Mouse (Mus musculus): Measurements from ENCODE around the gene Lin9. TPM values are rescaled to one million over a fixed set of nuclear protein-coding genes. Genes with fewer than 3 reads are reported as not detected.
"Not testable (repeated sequence)": the region's sequence is repeated elsewhere in the genome, so short reads cannot be mapped to it uniquely, and the experiment has no call there.

Lin9 gene
- polyA plus RNA-seq, 1 experiment, result 0.18 TPM

DNA sequence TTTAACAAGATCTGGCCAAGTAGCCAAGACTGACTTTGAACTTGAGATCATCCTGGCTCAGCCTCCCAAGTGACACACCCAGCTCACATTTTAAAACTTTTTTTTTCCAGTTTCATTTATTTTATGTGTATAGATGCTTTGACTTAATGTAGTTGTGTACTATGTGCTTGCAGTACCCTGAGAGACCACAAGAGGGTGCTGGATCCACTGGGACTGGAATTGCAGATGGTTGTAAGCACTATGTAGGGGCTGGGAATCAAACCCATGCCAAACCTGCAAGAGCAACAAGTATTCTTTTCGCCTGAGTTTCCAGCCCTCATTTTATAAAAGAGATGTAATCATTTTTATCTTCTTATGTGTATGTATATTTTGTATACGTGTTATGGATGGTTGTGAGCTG is 17.0 kb upstream of the Lin9 start:
- H3K4me1 ChIP-seq (ENCODE audit: control insufficient read depth), result no peaks in the 10 kb centered on the region
- H3K9me3 ChIP-seq (ENCODE audit: control insufficient read depth, low read length), result peaks cover 2% of the 10 kb centered on the region; the same call in 1 of the 2 replicates
- H3K4me3 ChIP-seq (replicated peaks), result no peak overlapping the region
- TF ChIP-seq TAL1 (IDR thresholded peaks at IDR 0.05; ENCODE audit: low read length) (no peak), GATA1 (IDR thresholded peaks at IDR 0.05; ENCODE audit: low read length) (no peak)
- no peaks in the 10 kb centered on the region for H3K36me3 ChIP-seq (ENCODE audit: control insufficient read depth)
- no peaks in the 10 kb centered on the region for H3K27me3 ChIP-seq (ENCODE audit: control insufficient read depth)

- peaks cover 2% of the 10 kb centered on the region; the same call in 1 of the 2 replicates for H3K9me3 ChIP-seq (ENCODE audit: control insufficient read depth, low read length)
- no peak overlapping the region for H3K4me3 ChIP-seq (replicated peaks)
- TF ChIP-seq GATA1 (IDR thresholded peaks at IDR 0.05; ENCODE audit: low read length) (no peak), TAL1 (IDR thresholded peaks at IDR 0.05; ENCODE audit: low read length) (no peak)
- no peaks in the 10 kb centered on the region for H3K27me3 ChIP-seq (ENCODE audit: control insufficient read depth)
- no peaks in the 10 kb centered on the region for H3K36me3 ChIP-seq (ENCODE audit: control insufficient read depth)
- H3K4me1 ChIP-seq (ENCODE audit: control insufficient read depth), result no peaks in the 10 kb centered on the region
These were observed 14.8 kb upstream of the Lin9 start for GRCm38 (mm10) chr1:180626141-180626540.

GRCm38 (mm10) chr1:180637796-180638195 is 3.2 kb upstream of the Lin9 start:
- not testable (repeated sequence) for H3K36me3 ChIP-seq (ENCODE audit: control insufficient read depth); H3K27me3 ChIP-seq (ENCODE audit: control insufficient read depth); H3K4me3 ChIP-seq (replicated peaks); H3K9me3 ChIP-seq (ENCODE audit: control insufficient read depth, low read length)
- H3K4me1 ChIP-seq (ENCODE audit: control insufficient read depth), result peaks cover 31% of the 10 kb centered on the region

GRCm38 (mm10) chr1:180639416-180640401 is 1.2 kb upstream of the Lin9 start:
- H3K4me3 ChIP-seq (replicated peaks), result peak overlapping the region; percentile 79
- H3K4me1 ChIP-seq (ENCODE audit: control insufficient read depth), result peaks cover 44% of the 10 kb centered on the region
- H3K9me3 ChIP-seq (ENCODE audit: control insufficient read depth, low read length), result no peaks in the 10 kb centered on the region
- peaks cover 14% of the 10 kb centered on the region for H3K36me3 ChIP-seq (ENCODE audit: control insufficient read depth)
- H3K27me3 ChIP-seq (ENCODE audit: control insufficient read depth), result no peaks in the 10 kb centered on the region
- TF ChIP-seq GATA1 (IDR thresholded peaks at IDR 0.05; ENCODE audit: low read length), result no peak
- no peak for TF ChIP-seq TAL1 (IDR thresholded peaks at IDR 0.05; ENCODE audit: low read length)

DNA sequence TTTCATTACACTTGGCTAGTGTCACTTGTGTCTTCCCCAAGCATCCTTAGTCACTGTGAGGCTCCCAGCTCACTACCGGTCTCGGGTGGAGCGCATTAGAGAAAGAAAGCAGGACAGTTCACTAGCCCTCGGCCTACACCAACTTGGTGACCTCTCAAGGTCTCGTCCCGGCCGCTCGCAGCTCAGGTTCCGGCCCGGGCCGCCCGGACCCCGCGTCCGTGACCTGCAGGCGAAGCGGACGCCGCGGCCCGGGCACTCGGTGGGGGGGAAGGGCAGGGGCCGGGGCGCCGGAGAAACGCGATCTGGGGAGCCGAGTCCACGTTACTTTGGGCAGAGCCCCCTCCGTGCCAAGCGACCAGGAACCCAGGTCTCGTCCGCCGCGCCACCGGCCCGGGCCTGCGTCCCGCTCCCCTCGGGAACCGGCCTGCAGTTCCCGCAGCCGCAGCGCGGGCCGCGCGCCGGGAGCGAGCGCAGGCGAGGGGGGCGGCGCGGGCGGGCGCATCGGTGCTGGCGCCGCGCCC is 285 bp upstream of the Lin9 start:
- H3K9me3 ChIP-seq (ENCODE audit: control insufficient read depth, low read length), result no peaks in the 10 kb centered on the region
- no peak for TF ChIP-seq TAL1 (IDR thresholded peaks at IDR 0.05; ENCODE audit: low read length)
- no peak for TF ChIP-seq GATA1 (IDR thresholded peaks at IDR 0.05; ENCODE audit: low read length)
- peaks cover 23% of the 10 kb centered on the region for H3K36me3 ChIP-seq (ENCODE audit: control insufficient read depth)
- H3K27me3 ChIP-seq (ENCODE audit: control insufficient read depth), result no peaks in the 10 kb centered on the region
- H3K4me3 ChIP-seq (replicated peaks), result peak overlapping the region; percentile 79
- peaks cover 45% of the 10 kb centered on the region for H3K4me1 ChIP-seq (ENCODE audit: control insufficient read depth)

GRCm38 (mm10) chr1:180641518-180642227 is 723 bp downstream of the Lin9 start:
- no peak for TF ChIP-seq TAL1 (IDR thresholded peaks at IDR 0.05; ENCODE audit: low read length)
- TF ChIP-seq GATA1 (IDR thresholded peaks at IDR 0.05; ENCODE audit: low read length), result no peak
- Histone ChIP-seq H3K4me1 (ENCODE audit: control insufficient read depth) (peaks cover 48% of the 10 kb centered on the region), H3K4me3 (replicated peaks) (peak overlapping the region; percentile 79), H3K36me3 (ENCODE audit: control insufficient read depth) (peaks cover 30% of the 10 kb centered on the region), H3K9me3 (ENCODE audit: control insufficient read depth, low read length) (no peaks in the 10 kb centered on the region), H3K27me3 (ENCODE audit: control insufficient read depth) (no peaks in the 10 kb centered on the region)

GRCm38 (mm10) chr1:180642228-180642564 is 1.2 kb downstream of the Lin9 start:
- peaks cover 45% of the 10 kb centered on the region for H3K4me1 ChIP-seq (ENCODE audit: control insufficient read depth)
- H3K9me3 ChIP-seq (ENCODE audit: control insufficient read depth, low read length), result no peaks in the 10 kb centered on the region

DNA sequence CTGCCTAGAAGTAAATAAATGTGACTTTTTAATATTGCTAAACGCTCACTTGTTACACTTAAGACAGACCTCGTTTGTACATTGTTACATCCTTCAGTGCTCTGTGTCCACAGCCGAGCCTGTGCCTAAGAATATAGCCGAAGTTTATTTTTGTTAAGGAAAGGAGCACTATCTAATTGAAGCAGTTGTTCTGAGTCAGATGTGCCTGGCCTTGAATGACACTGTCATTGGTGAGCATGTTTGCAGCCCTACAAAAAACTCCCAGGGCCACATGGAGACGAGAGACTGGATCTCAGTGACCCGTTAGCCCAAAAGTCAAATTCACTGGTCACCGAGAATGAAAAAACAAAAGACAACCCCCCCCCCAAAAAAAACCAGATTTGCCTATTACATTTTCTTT is 50.3 kb downstream of the Lin9 start:
- Histone ChIP-seq H3K36me3 (ENCODE audit: control insufficient read depth) (peaks cover 57% of the 10 kb centered on the region), H3K4me1 (ENCODE audit: control insufficient read depth) (no peaks in the 10 kb centered on the region), H3K27me3 (ENCODE audit: control insufficient read depth) (peaks cover 19% of the 10 kb centered on the region), H3K4me3 (replicated peaks) (no peak overlapping the region), H3K9me3 (ENCODE audit: control insufficient read depth, low read length) (no peaks in the 10 kb centered on the region; the same call in 1 of the 2 replicates)
- TF ChIP-seq TAL1 (IDR thresholded peaks at IDR 0.05; ENCODE audit: low read length) (no peak), GATA1 (IDR thresholded peaks at IDR 0.05; ENCODE audit: low read length) (no peak)

More at GRCm38 (mm10) chr1:180642228-180642564, 1.2 kb downstream of the Lin9 start:
- H3K27me3 ChIP-seq (ENCODE audit: control insufficient read depth), result no peaks in the 10 kb centered on the region
- TF ChIP-seq TAL1 (IDR thresholded peaks at IDR 0.05; ENCODE audit: low read length) (no peak), GATA1 (IDR thresholded peaks at IDR 0.05; ENCODE audit: low read length) (no peak)
- peaks cover 34% of the 10 kb centered on the region for H3K36me3 ChIP-seq (ENCODE audit: control insufficient read depth)
- peak overlapping the region; percentile 79 for H3K4me3 ChIP-seq (replicated peaks)

Data from erythroblast, embryonic 14.5 days (primary cell).